Mouse (Mus musculus) adrenal gland, postnatal 36 days (tissue): ENCODE data around the gene Ogfr. TPM values are rescaled to one million over a fixed set of nuclear protein-coding genes. Genes with fewer than 3 reads are reported as not detected.

Experiments used
- DNase-seq, 2 experiments: peaks; one replicate each; pipeline ENCODE4 v3.0.0; 2021; ENCODE audit warnings: mixed read lengths in 1 of 2
- total RNA-seq, 2 experiments: library from RNA; stranded (reverse); gene quantifications; 2 replicates each; pipeline ENCODE4 v1.2.3; 2021

Gene Ogfr
- total RNA-seq, 2 experiments from 2014 or later: 43.5 to 45.4 TPM

GRCm38 (mm10) chr2:180600569-180601021 lies 11.6 kb downstream of the Ogfr start:
- no peak for DNase-seq

DNA sequence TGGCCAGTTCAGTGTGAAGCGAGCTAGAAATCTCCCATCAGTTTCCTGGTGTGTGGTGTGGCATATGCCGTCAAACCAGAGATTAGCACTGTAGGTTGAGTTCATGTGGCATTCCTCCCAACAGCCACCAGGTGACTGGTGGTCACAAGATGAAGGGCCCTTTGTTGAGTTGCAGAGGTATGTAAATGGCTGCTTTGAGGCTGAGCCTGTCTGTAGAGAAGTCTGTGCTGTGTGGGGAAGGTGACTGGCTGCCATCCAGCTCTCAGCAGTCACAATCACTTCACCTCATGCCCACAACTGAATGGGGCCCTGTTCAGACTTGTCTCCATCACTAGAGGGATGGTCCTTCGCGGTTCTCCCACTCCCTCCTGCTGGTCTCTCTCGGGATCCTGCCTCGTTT lies 15.7 kb downstream of the Ogfr start:
- DNase-seq: no peak

GRCm38 (mm10) chr2:180610283-180610682 lies 21.2 kb downstream of the Ogfr start:
- DNase-seq: no peak

DNA sequence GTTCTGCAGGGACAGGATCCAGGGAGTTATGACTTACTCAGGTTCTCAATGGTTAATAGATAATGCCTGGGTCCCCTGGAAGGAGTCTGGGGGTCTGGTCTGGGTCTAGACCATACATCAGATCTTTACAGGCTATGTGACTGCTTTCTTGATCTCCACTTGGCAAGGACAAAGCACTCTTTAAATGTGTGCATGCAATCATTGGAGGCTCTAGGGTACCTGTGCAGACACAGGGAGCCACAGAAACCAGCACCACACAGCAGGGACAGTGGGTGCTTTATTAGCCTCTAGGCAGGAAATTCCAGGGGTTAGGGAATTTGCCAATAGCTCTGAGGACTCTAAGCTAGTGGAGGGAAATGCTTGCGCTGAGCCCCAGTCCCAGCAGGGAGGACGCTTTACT lies 22.8 kb downstream of the Ogfr start:
- DNase-seq: no peak

- DNase-seq: no peak
Observed at GRCm38 (mm10) chr2:180641576-180642554, 52.8 kb downstream of the Ogfr start.

- DNase-seq: no peak
Observed at GRCm38 (mm10) chr2:180642555-180643260, 53.7 kb downstream of the Ogfr start, which contains the start of gene Tcfl5. Gene Tcfl5, minus strand, starts transcription at chr2:180642708.

GRCm38 (mm10) chr2:180643626-180644025 lies 54.6 kb downstream of the Ogfr start:
- no peak for DNase-seq

Other genes starting within 250 kb of the Ogfr start
- gene Slco4a1, start 133.0 kb upstream of the Ogfr start, total RNA-seq: 1 to 10 TPM in 1 of 2 experiments, under 1 TPM in 1; 0.70 to 1.5 TPM
- gene Ntsr1, start 89.3 kb upstream of the Ogfr start, total RNA-seq: not detected
- 10 to 100 TPM; 16.6 to 17.5 TPM for gene Mrgbp, start 7.9 kb upstream of the Ogfr start, total RNA-seq
- under 1 TPM; 0.17 to 0.26 TPM for gene Col9a3, start 8.5 kb downstream of the Ogfr start, total RNA-seq
- gene Tcfl5, start 53.5 kb downstream of the Ogfr start, total RNA-seq: not detected
- 10 to 100 TPM; 38.7 to 40.7 TPM for gene Dido1, start 120.8 kb downstream of the Ogfr start, total RNA-seq
- gene Gid8, start 120.9 kb downstream of the Ogfr start, total RNA-seq: 10 to 100 TPM; 58.9 to 63.1 TPM
- gene Slc17a9, start 136.0 kb downstream of the Ogfr start, total RNA-seq: 1 to 10 TPM; 1.1 to 1.2 TPM
- gene Bhlhe23, start 187.7 kb downstream of the Ogfr start, total RNA-seq: not detected